ENCODE assay signal across 28 mouse cellular contexts in genomic region chr7:16324661-16325060, GRCm38 (mm10). TPM values are rescaled to one million over a fixed set of nuclear protein-coding genes. Genes with fewer than 3 reads are reported as not detected.
A peak's percentile ranks its signal among the peaks of the same experiment; 100 is the strongest.
DNase-seq lines count a peak whose midpoint lies in the region; ATAC-seq and TF ChIP-seq lines count a peak whose summit lies in the region.
"Had no signal": no experiment of that assay in that cellular context is flagged by ENCODE, and none has a peak within 500 bp of the region (broad histone marks: within the 10 kb centered on the region; RNA-seq: fewer than 3 reads in every experiment).

No protein-coding gene starts in this region.

- no peak overlapping the region for H3K4me3 ChIP-seq in embryonic facial prominence, embryonic 14.5 days (ENCODE audit: low read depth, low read length)
- no peak overlapping the region for H3K4me3 ChIP-seq in embryonic facial prominence, embryonic 10.5 days
- no peak overlapping the region for H3K4me3 ChIP-seq in kidney, embryonic 15.5 days (replicated peaks)
- H3K4me3 ChIP-seq in lung, postnatal 0 days (ENCODE audit: low read depth, low read length): no peak overlapping the region
- no peak overlapping the region for H3K4me3 ChIP-seq in stomach, embryonic 15.5 days (replicated peaks)
- no peak overlapping the region for H3K4me3 ChIP-seq in hindbrain, embryonic 12.5 days
- H3K4me3 ChIP-seq: embryonic facial prominence, embryonic 13.5 days; forebrain, embryonic 12.5 days; heart, embryonic 13.5 days; hindbrain, embryonic 15.5 days; limb, embryonic 12.5 days; liver, embryonic 13.5 days had no signal

- H3K36me3 ChIP-seq in embryonic facial prominence, embryonic 14.5 days (ENCODE audit: control insufficient read depth, insufficient read depth, low read length): peaks cover 54% of the 10 kb centered on the region
- peaks cover 72% of the 10 kb centered on the region for H3K36me3 ChIP-seq in embryonic facial prominence, embryonic 10.5 days (replicated peaks)
- H3K36me3 ChIP-seq in kidney, embryonic 15.5 days: peaks cover 56% of the 10 kb centered on the region
- no peaks in the 10 kb centered on the region for H3K36me3 ChIP-seq in lung, postnatal 0 days (ENCODE audit: insufficient read depth, low read length)
- H3K36me3 ChIP-seq in stomach, embryonic 15.5 days: peaks cover 14% of the 10 kb centered on the region; the same call in 1 of the 2 replicates
- H3K36me3 ChIP-seq in hindbrain, embryonic 12.5 days: peaks cover 23% of the 10 kb centered on the region

- no peak overlapping the region for H3K27ac ChIP-seq in embryonic facial prominence, embryonic 14.5 days (replicated peaks; ENCODE audit: low read depth, low read length)
- H3K27ac ChIP-seq in embryonic facial prominence, embryonic 10.5 days (replicated peaks): no peak overlapping the region
- no peak overlapping the region for H3K27ac ChIP-seq in kidney, embryonic 15.5 days
- H3K27ac ChIP-seq in lung, postnatal 0 days (ENCODE audit: low read length): 0 out of 2 replicates have a peak overlapping the region, but pooled peaks have one; percentile 84
- peak overlapping the region; percentile 35; the same call in 1 of the 2 replicates for H3K27ac ChIP-seq in stomach, embryonic 15.5 days
- no peak overlapping the region for H3K27ac ChIP-seq in hindbrain, embryonic 12.5 days
- H3K27ac ChIP-seq: embryonic facial prominence, embryonic 13.5 days; forebrain, embryonic 12.5 days; hindbrain, embryonic 15.5 days; limb, embryonic 12.5 days; liver, embryonic 13.5 days had no signal

- H3K9ac ChIP-seq in embryonic facial prominence, embryonic 14.5 days (ENCODE audit: low read depth, low read length): no peak overlapping the region
- no peak overlapping the region for H3K9ac ChIP-seq in kidney, embryonic 15.5 days
- no peak overlapping the region for H3K9ac ChIP-seq in lung, postnatal 0 days (replicated peaks; ENCODE audit: low read depth)
- H3K9ac ChIP-seq in stomach, embryonic 15.5 days: no peak overlapping the region
- H3K9ac ChIP-seq in hindbrain, embryonic 12.5 days: no peak overlapping the region
- H3K9ac ChIP-seq: embryonic facial prominence, embryonic 13.5 days; forebrain, embryonic 12.5 days; forebrain, postnatal 0 days; heart, embryonic 13.5 days; hindbrain, embryonic 15.5 days; limb, embryonic 12.5 days; liver, embryonic 13.5 days had no signal

- H3K9me3 ChIP-seq in embryonic facial prominence, embryonic 14.5 days (ENCODE audit: control insufficient read depth, low read length): no peaks in the 10 kb centered on the region
- no peaks in the 10 kb centered on the region for H3K9me3 ChIP-seq in embryonic facial prominence, embryonic 10.5 days
- no peaks in the 10 kb centered on the region for H3K9me3 ChIP-seq in kidney, embryonic 15.5 days (replicated peaks)
- no peaks in the 10 kb centered on the region for H3K9me3 ChIP-seq in lung, postnatal 0 days (ENCODE audit: low read length)
- no peaks in the 10 kb centered on the region for H3K9me3 ChIP-seq in stomach, embryonic 15.5 days
- no peaks in the 10 kb centered on the region for H3K9me3 ChIP-seq in hindbrain, embryonic 12.5 days (replicated peaks)
- H3K9me3 ChIP-seq: embryonic facial prominence, embryonic 13.5 days; forebrain, embryonic 12.5 days; G1E; heart, embryonic 13.5 days; hindbrain, embryonic 15.5 days; limb, embryonic 12.5 days; liver, embryonic 13.5 days had no signal

- DNase-seq in embryonic facial prominence, embryonic 14.5 days (ENCODE audit: low spot score): peak; percentile 72
- DNase-seq in embryonic facial prominence, embryonic 10.5 days (ENCODE audit: low spot score): no peak
- peak; percentile 31 for DNase-seq in kidney, postnatal 10 days
- DNase-seq in lung, postnatal 0 days (ENCODE audit: low spot score): no peak
- no peak for DNase-seq in lung, postnatal 4 days
- DNase-seq: adrenal gland, postnatal 14 days; cerebellum, adult 11-12 months; cerebellum, adult 9-11 months; embryo, embryonic 11 days; forebrain, postnatal 0 days; heart, postnatal 10 days; kidney, adult 2 months; kidney, postnatal 14 days; liver, embryonic 13.5 days; lung, adult 2 months; midbrain, embryonic 14.5 days; thymus, adult 2 months; thymus, postnatal 36 days had no signal

- ATAC-seq in embryonic facial prominence, embryonic 14.5 days (ENCODE audit: low read depth): no peak
- ATAC-seq in kidney, embryonic 15.5 days (replicated peaks; ENCODE audit: low FRiP score): no peak
- no peak for ATAC-seq in lung, postnatal 0 days
- ATAC-seq in stomach, embryonic 15.5 days (ENCODE audit: insufficient read depth, low FRiP score, low read depth): no peak
- ATAC-seq in hindbrain, embryonic 12.5 days (ENCODE audit: low FRiP score): no peak
- ATAC-seq: forebrain, postnatal 0 days; inflammation-experienced regulatory T-cells, adult 6 months had no signal

- no peaks in the 10 kb centered on the region for H3K27me3 ChIP-seq in embryonic facial prominence, embryonic 14.5 days (replicated peaks; ENCODE audit: control insufficient read depth, insufficient read depth, low read length)
- no peaks in the 10 kb centered on the region for H3K27me3 ChIP-seq in embryonic facial prominence, embryonic 10.5 days (replicated peaks; ENCODE audit: low read depth, poor library complexity, severe bottlenecking)
- H3K27me3 ChIP-seq in kidney, embryonic 15.5 days: no peaks in the 10 kb centered on the region
- H3K27me3 ChIP-seq in lung, postnatal 0 days (replicated peaks; ENCODE audit: insufficient read depth, low read length): no peaks in the 10 kb centered on the region
- no peaks in the 10 kb centered on the region for H3K27me3 ChIP-seq in stomach, embryonic 15.5 days (replicated peaks)
- H3K27me3 ChIP-seq in hindbrain, embryonic 12.5 days: no peaks in the 10 kb centered on the region
- H3K27me3 ChIP-seq: embryonic facial prominence, embryonic 13.5 days; forebrain, embryonic 12.5 days; heart, embryonic 13.5 days; hindbrain, embryonic 15.5 days; limb, embryonic 12.5 days; liver, embryonic 13.5 days had no signal

- no peak for TF ChIP-seq EP300 in lung, postnatal 0 days (IDR thresholded peaks at IDR 0.05)

- H3K4me2 ChIP-seq in embryonic facial prominence, embryonic 14.5 days (ENCODE audit: low read depth, low read length): no peak overlapping the region
- H3K4me2 ChIP-seq in kidney, embryonic 15.5 days: no peak overlapping the region
- H3K4me2 ChIP-seq in lung, postnatal 0 days (replicated peaks; ENCODE audit: low read depth, low read length): no peak overlapping the region
- H3K4me2 ChIP-seq in stomach, embryonic 15.5 days: no peak overlapping the region
- no peak overlapping the region for H3K4me2 ChIP-seq in hindbrain, embryonic 12.5 days (replicated peaks)
- H3K4me2 ChIP-seq: embryonic facial prominence, embryonic 13.5 days; forebrain, embryonic 12.5 days; heart, embryonic 13.5 days; hindbrain, embryonic 15.5 days; limb, embryonic 12.5 days; liver, embryonic 13.5 days had no signal

- no peak for TF ChIP-seq CTCF in lung, postnatal 0 days (IDR thresholded peaks at IDR 0.05)

- WGBS in embryonic facial prominence, embryonic 14.5 days: 75% methylated on average over 7 of the region's 7 CpGs
- 86% methylated on average over 7 of the region's 7 CpGs for WGBS in embryonic facial prominence, embryonic 10.5 days
- 57% methylated on average over 7 of the region's 7 CpGs for WGBS in kidney, embryonic 15.5 days
- 81% methylated on average over 7 of the region's 7 CpGs for WGBS in lung, postnatal 0 days
- 59% methylated on average over 7 of the region's 7 CpGs for WGBS in stomach, embryonic 15.5 days
- WGBS in hindbrain, embryonic 12.5 days: 91% methylated on average over 7 of the region's 7 CpGs

- no peaks in the 10 kb centered on the region for H3K4me1 ChIP-seq in embryonic facial prominence, embryonic 14.5 days (ENCODE audit: control insufficient read depth, insufficient read depth, low read length)
- peaks cover 9% of the 10 kb centered on the region for H3K4me1 ChIP-seq in embryonic facial prominence, embryonic 10.5 days
- H3K4me1 ChIP-seq in kidney, embryonic 15.5 days: peaks cover 9% of the 10 kb centered on the region
- H3K4me1 ChIP-seq in lung, postnatal 0 days (ENCODE audit: insufficient read depth, low read depth, low read length): peaks cover 4% of the 10 kb centered on the region
- H3K4me1 ChIP-seq in stomach, embryonic 15.5 days: peaks cover 4% of the 10 kb centered on the region
- peaks cover 3% of the 10 kb centered on the region; the same call in 1 of the 2 replicates for H3K4me1 ChIP-seq in hindbrain, embryonic 12.5 days
- H3K4me1 ChIP-seq: embryonic facial prominence, embryonic 13.5 days; hindbrain, embryonic 15.5 days had no signal

RNA-seq across cellular contexts. Expression of gene Bbc3, which starts 16.5 kb away (rescaled TPM):
- 4.0 and 4.6 TPM in 2 replicates for polyA plus RNA-seq in embryonic facial prominence, embryonic 14.5 days (2014; fragmentation: Nextera tagmentation; extraction: Ambion mirVana)
- 12.9 and 13.4 TPM in 2 replicates for polyA plus RNA-seq in embryonic facial prominence, embryonic 10.5 days (2016; fragmentation: Nextera tagmentation; extraction: Ambion mirVana)
- 12.3 and 12.4 TPM in 2 replicates for polyA plus RNA-seq in kidney, embryonic 15.5 days (2015; fragmentation: Nextera tagmentation; extraction: Ambion mirVana)
- polyA plus RNA-seq in lung, postnatal 0 days (2015; fragmentation: Nextera tagmentation; extraction: Ambion mirVana): 30.0 and 31.1 TPM in 2 replicates
- polyA plus RNA-seq in stomach, embryonic 15.5 days (2015; fragmentation: Nextera tagmentation; extraction: Ambion mirVana): 6.7 and 7.4 TPM in 2 replicates
- polyA plus RNA-seq in hindbrain, embryonic 12.5 days (2016; fragmentation: Nextera tagmentation; extraction: Ambion mirVana): 20.0 and 21.1 TPM in 2 replicates

RNA-seq across cellular contexts. Expression of gene Ccdc9, which starts 38.1 kb away (rescaled TPM):
- polyA plus RNA-seq in embryonic facial prominence, embryonic 14.5 days (2014; fragmentation: Nextera tagmentation; extraction: Ambion mirVana): 10.9 and 13.7 TPM in 2 replicates
- polyA plus RNA-seq in embryonic facial prominence, embryonic 10.5 days (2016; fragmentation: Nextera tagmentation; extraction: Ambion mirVana): 27.1 and 27.5 TPM in 2 replicates
- 28.9 and 33.0 TPM in 2 replicates for polyA plus RNA-seq in kidney, embryonic 15.5 days (2015; fragmentation: Nextera tagmentation; extraction: Ambion mirVana)
- 15.9 and 18.3 TPM in 2 replicates for polyA plus RNA-seq in lung, postnatal 0 days (2015; fragmentation: Nextera tagmentation; extraction: Ambion mirVana)
- polyA plus RNA-seq in stomach, embryonic 15.5 days (2015; fragmentation: Nextera tagmentation; extraction: Ambion mirVana): 26.7 and 27.0 TPM in 2 replicates
- polyA plus RNA-seq in hindbrain, embryonic 12.5 days (2016; fragmentation: Nextera tagmentation; extraction: Ambion mirVana): 43.4 and 46.7 TPM in 2 replicates

RNA-seq across cellular contexts. Expression of gene Inafm1, which starts 51.2 kb away (rescaled TPM):
- polyA plus RNA-seq in embryonic facial prominence, embryonic 14.5 days (2014; fragmentation: Nextera tagmentation; extraction: Ambion mirVana): 21.1 and 23.4 TPM in 2 replicates
- 5.9 and 9.1 TPM in 2 replicates for polyA plus RNA-seq in embryonic facial prominence, embryonic 10.5 days (2016; fragmentation: Nextera tagmentation; extraction: Ambion mirVana)
- 16.4 and 19.5 TPM in 2 replicates for polyA plus RNA-seq in kidney, embryonic 15.5 days (2015; fragmentation: Nextera tagmentation; extraction: Ambion mirVana)
- polyA plus RNA-seq in lung, postnatal 0 days (2015; fragmentation: Nextera tagmentation; extraction: Ambion mirVana): 18.9 and 20.1 TPM in 2 replicates
- polyA plus RNA-seq in stomach, embryonic 15.5 days (2015; fragmentation: Nextera tagmentation; extraction: Ambion mirVana): 20.5 and 21.1 TPM in 2 replicates
- polyA plus RNA-seq in hindbrain, embryonic 12.5 days (2016; fragmentation: Nextera tagmentation; extraction: Ambion mirVana): 23.3 and 25.4 TPM in 2 replicates

Comparison
In these comparisons a context has a peak if more than half of its experiments do, and no peak if none do; other contexts are left out.
1. DNase-seq: peak in embryonic facial prominence, embryonic 14.5 days (single experiment) and kidney, postnatal 10 days (single experiment); none in embryonic facial prominence, embryonic 10.5 days (single experiment), lung, postnatal 0 days (single experiment) and lung, postnatal 4 days (0 of 2).
2. H3K27ac ChIP-seq: peak in lung, postnatal 0 days (single experiment) and stomach, embryonic 15.5 days (single experiment); none in embryonic facial prominence, embryonic 14.5 days (single experiment), embryonic facial prominence, embryonic 10.5 days (single experiment), kidney, embryonic 15.5 days (single experiment) and hindbrain, embryonic 12.5 days (single experiment).